In the genomic region with DNA sequence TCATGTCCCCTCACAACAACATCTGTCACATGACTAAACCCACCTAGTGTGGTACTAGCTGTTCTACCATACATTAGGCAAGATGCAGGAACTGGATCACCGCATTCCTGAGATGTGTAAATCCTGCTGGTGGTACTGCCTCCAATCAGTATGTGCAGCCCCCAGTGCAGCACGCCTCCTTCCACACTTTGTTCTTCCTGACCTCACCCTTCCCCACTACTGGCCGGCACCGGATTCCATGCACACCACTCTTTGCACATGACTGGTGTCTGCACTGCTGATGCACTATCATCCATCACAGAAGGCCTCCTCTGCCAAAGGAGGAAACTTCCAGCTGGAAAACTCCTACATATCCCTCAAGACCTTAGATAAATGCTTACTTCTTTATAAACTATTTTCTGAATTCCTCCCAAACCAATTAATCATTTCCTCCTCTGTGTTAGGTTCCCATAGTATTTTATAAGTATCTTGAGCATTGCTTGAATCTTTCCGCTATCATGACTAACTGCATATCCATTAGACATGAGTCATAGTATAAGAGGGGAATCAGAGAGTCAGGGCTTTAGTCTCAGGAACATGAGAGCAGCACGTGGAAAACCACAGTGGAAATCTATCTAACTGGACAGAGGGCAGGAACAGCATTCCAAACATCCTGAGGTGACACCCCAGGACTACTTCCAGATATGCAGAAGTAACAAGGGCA, we compare ENCODE assay signal across 16 mouse cellular contexts.
DNase-seq lines count a peak whose midpoint lies in the region; ATAC-seq and TF ChIP-seq lines count a peak whose summit lies in the region.
"Had no signal": no experiment of that assay in that cellular context is flagged by ENCODE, and none has a peak within 500 bp of the region (broad histone marks: within the 10 kb centered on the region; RNA-seq: fewer than 3 reads in every experiment).

No protein-coding gene starts in this region.

- no peaks in the 10 kb centered on the region for H3K79me2 ChIP-seq in heart, adult 2 months (replicated peaks; ENCODE audit: control insufficient read depth, insufficient read depth, low read length)

- 45% methylated on average over 6 of the region's 6 CpGs for WGBS in heart, embryonic 14.5 days
- 59% methylated on average over 6 of the region's 6 CpGs for WGBS in heart, adult 2 months
- 43% methylated on average over 6 of the region's 6 CpGs for WGBS in intestine, embryonic 15.5 days

- ATAC-seq in heart, embryonic 14.5 days (ENCODE audit: insufficient number of reproducible peaks, insufficient read depth, low FRiP score, low read depth): peak; percentile 36; the same call in 1 of the 2 replicates
- ATAC-seq in megakaryocyte, adult 5-6 weeks (ENCODE audit: poor library complexity, severe bottlenecking): no peak
- peak; percentile 68; the same call in 1 of the 2 replicates for ATAC-seq in intestine, embryonic 15.5 days

- H3K9me3 ChIP-seq in heart, embryonic 14.5 days (ENCODE audit: control insufficient read depth, low read length): no peaks in the 10 kb centered on the region
- H3K9me3 ChIP-seq in megakaryocyte, embryonic 14.5 days: no peaks in the 10 kb centered on the region
- no peaks in the 10 kb centered on the region for H3K9me3 ChIP-seq in intestine, embryonic 15.5 days
- H3K9me3 ChIP-seq: hindbrain, embryonic 12.5 days; limb, embryonic 15.5 days; neural tube, embryonic 12.5 days had no signal

- intact Hi-C loops in heart, adult 2 months (cut with DNase I): no loop called here

- no peak for TF ChIP-seq POLR2A in heart, adult 2 months (IDR thresholded peaks at IDR 0.05; ENCODE audit: insufficient read depth, low read depth, low read length)

- H3K27me3 ChIP-seq in heart, embryonic 14.5 days (ENCODE audit: control insufficient read depth, insufficient read depth, low read length): no peaks in the 10 kb centered on the region
- no peaks in the 10 kb centered on the region for H3K27me3 ChIP-seq in heart, adult 2 months (ENCODE audit: control insufficient read depth, insufficient read depth, low read length)
- H3K27me3 ChIP-seq in megakaryocyte, embryonic 14.5 days (replicated peaks): peaks cover 3% of the 10 kb centered on the region
- H3K27me3 ChIP-seq in intestine, embryonic 15.5 days (replicated peaks): no peaks in the 10 kb centered on the region
- H3K27me3 ChIP-seq: hindbrain, embryonic 12.5 days; limb, embryonic 15.5 days; neural tube, embryonic 12.5 days had no signal

- H3K4me2 ChIP-seq in heart, embryonic 14.5 days (ENCODE audit: low read length): no peak overlapping the region
- H3K4me2 ChIP-seq in intestine, embryonic 15.5 days (replicated peaks): no peak overlapping the region
- H3K4me2 ChIP-seq: hindbrain, embryonic 12.5 days; limb, embryonic 15.5 days; neural tube, embryonic 12.5 days had no signal

- TF ChIP-seq EP300 in heart, adult 2 months (IDR thresholded peaks at IDR 0.05; ENCODE audit: insufficient read depth, low read depth, low read length): no peak

- peaks cover 29 to 46% of the 10 kb centered on the region in 2 experiments for H3K4me1 ChIP-seq in heart, embryonic 14.5 days (ENCODE audit: control insufficient read depth in 2 of 2, insufficient read depth in 2 of 2, low read length in 2 of 2)
- H3K4me1 ChIP-seq in heart, adult 2 months (ENCODE audit: control insufficient read depth, insufficient read depth, low read length): peaks cover 3% of the 10 kb centered on the region
- H3K4me1 ChIP-seq in megakaryocyte, embryonic 14.5 days: peaks cover 25% of the 10 kb centered on the region
- peaks cover 19% of the 10 kb centered on the region for H3K4me1 ChIP-seq in intestine, embryonic 15.5 days (replicated peaks)

- no peak overlapping the region for H3K9ac ChIP-seq in heart, embryonic 14.5 days (ENCODE audit: low read length)
- H3K9ac ChIP-seq in heart, adult 2 months (ENCODE audit: low read depth, low read length): no peak overlapping the region
- H3K9ac ChIP-seq in intestine, embryonic 15.5 days: no peak overlapping the region
- H3K9ac ChIP-seq: hindbrain, embryonic 12.5 days; limb, embryonic 15.5 days; neural tube, embryonic 12.5 days had no signal

- H3K36me3 ChIP-seq in heart, embryonic 14.5 days (ENCODE audit: control insufficient read depth, insufficient read depth, low read length): no peaks in the 10 kb centered on the region
- H3K36me3 ChIP-seq in heart, adult 2 months (ENCODE audit: control insufficient read depth, insufficient read depth, low read length): no peaks in the 10 kb centered on the region
- peaks cover 2% of the 10 kb centered on the region for H3K36me3 ChIP-seq in megakaryocyte, embryonic 14.5 days (replicated peaks; ENCODE audit: low read length)
- H3K36me3 ChIP-seq in intestine, embryonic 15.5 days: no peaks in the 10 kb centered on the region
- H3K36me3 ChIP-seq: hindbrain, embryonic 12.5 days; limb, embryonic 15.5 days; neural tube, embryonic 12.5 days had no signal

- no peak for DNase-seq in heart, adult 2 months
- no peak for DNase-seq in cerebellum, postnatal 10 days
- DNase-seq in layer of hippocampus, adult 8-10 months (ENCODE audit: low spot score in 2 of 2): no peak
- DNase-seq: adrenal gland, postnatal 10 days; cerebellum, adult 9-11 months; kidney, adult 2 months; lung, postnatal 14 days; midbrain, embryonic 14.5 days; thymus, postnatal 36 days had no signal

- H3K4me3 ChIP-seq in heart, embryonic 14.5 days (ENCODE audit: control insufficient read depth in 1 of 2, insufficient read depth in 1 of 2, low read depth in 1 of 2, low read length in 2 of 2): no peak overlapping the region
- no peak overlapping the region for H3K4me3 ChIP-seq in heart, adult 2 months
- H3K4me3 ChIP-seq in megakaryocyte, embryonic 14.5 days (replicated peaks): peak overlapping the region; percentile 33
- no peak overlapping the region for H3K4me3 ChIP-seq in intestine, embryonic 15.5 days (replicated peaks)
- H3K4me3 ChIP-seq: hindbrain, embryonic 12.5 days; limb, embryonic 15.5 days; neural tube, embryonic 12.5 days had no signal

- peak overlapping the region in 1 of 2 experiments; percentile 10; a peak in 2 of 4 replicates for H3K27ac ChIP-seq in heart, embryonic 14.5 days (replicated peaks in 1 of 2; ENCODE audit: control insufficient read depth in 1 of 2, insufficient read depth in 1 of 2, low read depth in 2 of 2, low read length in 2 of 2)
- no peak overlapping the region for H3K27ac ChIP-seq in heart, adult 2 months
- H3K27ac ChIP-seq in intestine, embryonic 15.5 days: no peak overlapping the region
- H3K27ac ChIP-seq: hindbrain, embryonic 12.5 days; limb, embryonic 15.5 days; neural tube, embryonic 12.5 days had no signal

- TF ChIP-seq CTCF in heart, adult 2 months (IDR thresholded peaks at IDR 0.05): no peak
